Mouse (Mus musculus) B cell, adult (primary cell): ENCODE data around the gene Lss. TPM values are rescaled to one million over a fixed set of nuclear protein-coding genes. Genes with fewer than 3 reads are reported as not detected.

ENCODE experiments used
- total RNA-seq: library from RNA; stranded (reverse); gene quantifications from 4 replicates; pipeline ENCODE4 v1.2.4, GENCODE M21; 2023; ENCODE audit not compliant: inconsistent age

Gene Lss
- total RNA-seq, result 14.6 to 24.3 TPM (median 21.7 TPM) in 4 replicates

DNA sequence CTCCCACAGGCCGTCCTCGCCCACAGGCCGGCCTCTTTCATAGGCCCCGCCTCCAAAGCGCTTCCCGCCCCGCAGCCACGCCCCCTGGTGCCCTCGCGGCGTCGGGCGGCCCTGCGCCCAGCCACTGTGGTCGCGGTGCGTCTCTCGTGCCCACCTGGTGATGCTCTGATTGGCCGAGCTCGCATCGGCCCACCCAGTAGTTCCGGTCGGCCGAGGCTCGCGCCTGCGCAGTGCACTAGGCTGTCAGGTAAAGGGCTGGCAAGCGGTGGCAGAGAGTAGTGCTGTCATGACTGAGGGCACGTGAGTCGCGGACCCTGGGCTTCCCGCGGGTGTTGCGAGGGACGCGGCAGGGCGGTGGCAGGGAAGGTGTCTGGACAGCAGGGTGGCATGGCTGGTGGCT is at the start of gene Lss:
TSS of gene Lss (plus strand) at position 214 of the 400 bp plus-strand sequence.

GRCm38 (mm10) chr10:76561972-76562371 is 30.6 kb downstream of the Lss start, which contains the start of gene Spatc1l:
Gene Spatc1l, plus strand, starts transcription at chr10:76562272.

GRCm38 (mm10) chr10:76575374-76575773 is 44.0 kb downstream of the Lss start, which contains the start of gene Ftcd:
Gene Ftcd, plus strand, starts transcription at chr10:76575648.

Other genes with a start within 250 kb of the Lss start
- 4.3 to 7.5 TPM (median 5.4 TPM) in 4 replicates for gene Dip2a, start 186.3 kb upstream of the Lss start, total RNA-seq
- gene AC141477.1, start 91.1 kb upstream of the Lss start, total RNA-seq, result 8.7 to 19.2 TPM (median 13.6 TPM) in 3 of 4 replicates, not detected in the other
- 51.5 to 67.5 TPM (median 61.7 TPM) in 4 replicates for gene Pcnt, start 88.8 kb upstream of the Lss start, total RNA-seq
- gene 2610028H24Rik, start 82.5 kb upstream of the Lss start, total RNA-seq, result not detected in 4 replicates
- 70.5 to 74.7 TPM (median 72.7 TPM) in 4 replicates for gene Mcm3ap, start 62.7 kb upstream of the Lss start, total RNA-seq
- gene Ybey, start 62.5 kb upstream of the Lss start, total RNA-seq, result 1.3 to 2.2 TPM (median 1.6 TPM) in 4 replicates
- not detected in 4 replicates for gene Spatc1l, start 30.7 kb downstream of the Lss start, total RNA-seq
- not detected in 4 replicates for gene Ftcd, start 44.1 kb downstream of the Lss start, total RNA-seq
- gene Col6a2, start 92.0 kb downstream of the Lss start, total RNA-seq, result 0.13 to 0.22 TPM in 2 of 4 replicates, not detected in the others
- gene Col6a1, start 194.6 kb downstream of the Lss start, total RNA-seq, result 0.39 TPM in 1 of 4 replicates, not detected in the others